16 mouse cellular contexts compared by ENCODE assay signal in genomic region chr16:20829732-20830435, GRCm38 (mm10).
DNase-seq lines count a peak whose midpoint lies in the region; ATAC-seq and TF ChIP-seq lines count a peak whose summit lies in the region.
"Had no signal": no experiment of that assay in that cellular context is flagged by ENCODE, and none has a peak within 500 bp of the region (broad histone marks: within the 10 kb centered on the region; RNA-seq: fewer than 3 reads in every experiment).

No protein-coding gene starts in this region.

- no peak for ATAC-seq in megakaryocyte, adult 5-6 weeks (ENCODE audit: poor library complexity, severe bottlenecking)
- peak; percentile 90 for ATAC-seq in stomach, postnatal 0 days (ENCODE audit: low FRiP score, low TSS enrichment)
- ATAC-seq: forebrain, postnatal 0 days had no signal

- peak overlapping the region; percentile 55 for H3K27ac ChIP-seq in ES-Bruce4 (ENCODE audit: insufficient read depth, low read length)
- 0 out of 2 replicates have a peak overlapping the region, but pooled peaks have one; percentile 9 for H3K27ac ChIP-seq in limb, embryonic 10.5 days
- peak overlapping the region; percentile 50; the same call in 1 of the 2 replicates for H3K27ac ChIP-seq in stomach, postnatal 0 days (replicated peaks)
- H3K27ac ChIP-seq: heart, embryonic 13.5 days; hindbrain, embryonic 14.5 days; stomach, embryonic 15.5 days had no signal

- no peak for TF ChIP-seq CTCF in ES-Bruce4 (IDR thresholded peaks at IDR 0.05; ENCODE audit: low read depth, low read length)
- TF ChIP-seq CTCF in stomach, postnatal 0 days (IDR thresholded peaks at IDR 0.05; ENCODE audit: low read depth), result no peak

- TF ChIP-seq EP300 in ES-Bruce4 (IDR thresholded peaks at IDR 0.05; ENCODE audit: insufficient read depth, low read depth, low read length), result peak; percentile 49; the same call in 1 of the 2 replicates
- TF ChIP-seq EP300 in stomach, postnatal 0 days (optimal IDR thresholded peaks at IDR 0.05), result no peak

- H3K27me3 ChIP-seq in megakaryocyte, embryonic 14.5 days (replicated peaks), result no peaks in the 10 kb centered on the region
- no peaks in the 10 kb centered on the region for H3K27me3 ChIP-seq in ES-Bruce4 (ENCODE audit: control insufficient read depth, insufficient read depth, low read length, poor library complexity, severe bottlenecking)
- no peaks in the 10 kb centered on the region for H3K27me3 ChIP-seq in limb, embryonic 10.5 days (ENCODE audit: low read depth, poor library complexity, severe bottlenecking)
- no peaks in the 10 kb centered on the region for H3K27me3 ChIP-seq in stomach, postnatal 0 days (ENCODE audit: control insufficient read depth, insufficient read depth, low read length)
- H3K27me3 ChIP-seq: heart, embryonic 13.5 days; stomach, embryonic 15.5 days had no signal

- peaks cover 11% of the 10 kb centered on the region for H3K9me3 ChIP-seq in megakaryocyte, embryonic 14.5 days
- H3K9me3 ChIP-seq in ES-Bruce4 (replicated peaks; ENCODE audit: control insufficient read depth, insufficient read depth, low read length, poor library complexity, severe bottlenecking), result 0 out of 2 replicates have a peak, but pooled peaks cover 2% of the 10 kb centered on the region
- H3K9me3 ChIP-seq in limb, embryonic 10.5 days (replicated peaks), result no peaks in the 10 kb centered on the region
- H3K9me3 ChIP-seq in stomach, postnatal 0 days (ENCODE audit: control insufficient read depth, low read length), result no peaks in the 10 kb centered on the region
- H3K9me3 ChIP-seq: heart, embryonic 13.5 days; stomach, embryonic 15.5 days had no signal

- H3K4me2 ChIP-seq in stomach, postnatal 0 days (replicated peaks; ENCODE audit: low read depth), result no peak overlapping the region
- H3K4me2 ChIP-seq: heart, embryonic 13.5 days; hindbrain, embryonic 14.5 days; liver, embryonic 11.5 days; stomach, embryonic 15.5 days had no signal

- no peak overlapping the region for H3K9ac ChIP-seq in ES-Bruce4 (ENCODE audit: low read depth, poor library complexity, severe bottlenecking)
- no peak overlapping the region for H3K9ac ChIP-seq in stomach, postnatal 0 days (ENCODE audit: low read length)
- H3K9ac ChIP-seq: forebrain, postnatal 0 days; heart, embryonic 13.5 days; hindbrain, embryonic 14.5 days; stomach, embryonic 15.5 days had no signal

- 58% methylated on average over 6 of the region's 6 CpGs for WGBS in limb, embryonic 10.5 days
- 41% methylated on average over 6 of the region's 6 CpGs for WGBS in stomach, postnatal 0 days

- H3K36me3 ChIP-seq in megakaryocyte, embryonic 14.5 days (replicated peaks; ENCODE audit: low read length), result peaks cover 12% of the 10 kb centered on the region
- H3K36me3 ChIP-seq in ES-Bruce4 (ENCODE audit: control insufficient read depth, insufficient read depth, low read length, poor library complexity, severe bottlenecking), result no peaks in the 10 kb centered on the region
- H3K36me3 ChIP-seq in limb, embryonic 10.5 days, result no peaks in the 10 kb centered on the region
- no peaks in the 10 kb centered on the region for H3K36me3 ChIP-seq in stomach, postnatal 0 days (ENCODE audit: control insufficient read depth, insufficient read depth, low read length)
- H3K36me3 ChIP-seq: heart, embryonic 13.5 days; stomach, embryonic 15.5 days had no signal

- DNase-seq in limb, embryonic 10.5 days (ENCODE audit: low spot score), result peak; percentile 27
- peak; percentile 45 for DNase-seq in stomach, postnatal 0 days (ENCODE audit: low spot score)
- DNase-seq in layer of hippocampus, adult 9-10 months (ENCODE audit: low spot score), result no peak
- DNase-seq in urinary bladder, postnatal 25 days (ENCODE audit: low spot score), result no peak
- DNase-seq: adrenal gland, postnatal 25 days; forebrain, postnatal 0 days; gastrocnemius, postnatal 14 days; layer of hippocampus, adult 9-11 months had no signal

- H3K4me3 ChIP-seq in megakaryocyte, embryonic 14.5 days (replicated peaks), result peak overlapping the region; percentile 33
- no peak overlapping the region for H3K4me3 ChIP-seq in ES-Bruce4 (ENCODE audit: low read depth, low read length)
- H3K4me3 ChIP-seq in limb, embryonic 10.5 days, result no peak overlapping the region
- no peak overlapping the region for H3K4me3 ChIP-seq in stomach, postnatal 0 days (ENCODE audit: low read depth, low read length)
- H3K4me3 ChIP-seq: heart, embryonic 13.5 days; myocyte; stomach, embryonic 15.5 days had no signal

- H3K4me1 ChIP-seq in megakaryocyte, embryonic 14.5 days, result peaks cover 63% of the 10 kb centered on the region
- H3K4me1 ChIP-seq in ES-Bruce4 (ENCODE audit: control insufficient read depth, insufficient read depth, low read length), result peaks cover 10% of the 10 kb centered on the region
- H3K4me1 ChIP-seq in limb, embryonic 10.5 days, result peaks cover 11% of the 10 kb centered on the region
- 0 out of 2 replicates have a peak, but pooled peaks cover 2% of the 10 kb centered on the region for H3K4me1 ChIP-seq in stomach, postnatal 0 days (replicated peaks; ENCODE audit: control insufficient read depth, insufficient read depth)

- TF ChIP-seq POLR2A in ES-Bruce4 (IDR thresholded peaks at IDR 0.05; ENCODE audit: insufficient read depth, low read length), result no peak

Comparison
In these comparisons a context has a peak if more than half of its experiments do, and no peak if none do; other contexts are left out.
1. DNase-seq: peak in limb, embryonic 10.5 days (single experiment) and stomach, postnatal 0 days (single experiment); none in layer of hippocampus, adult 9-10 months (single experiment) and urinary bladder, postnatal 25 days (single experiment).
2. Peak in every context shown above with its lines, with median percentiles within 50 percentile points of each other: H3K27ac ChIP-seq.